Mouse (Mus musculus): Measurements from ENCODE around the gene Hexdc.

DNA sequence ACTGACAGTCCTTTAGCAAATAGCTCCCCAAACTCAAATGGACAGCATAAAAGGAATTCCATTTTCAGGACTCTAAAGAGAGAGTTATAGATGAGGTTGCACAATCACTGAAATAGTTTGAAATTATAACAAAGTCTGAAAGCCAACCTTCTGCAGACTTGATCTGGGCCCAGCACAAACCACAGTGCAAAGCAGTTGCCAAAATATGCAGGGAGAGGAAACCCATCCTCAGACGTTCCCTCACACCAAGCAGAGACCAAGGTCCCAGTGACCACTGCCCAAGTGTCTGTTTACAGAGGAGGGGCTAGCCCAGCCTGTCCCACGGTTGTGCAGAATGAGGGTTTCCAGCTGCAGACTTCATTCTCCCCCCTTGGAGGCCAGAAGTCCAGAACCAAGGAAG is 5.6 kb upstream of the Hexdc start:
- TF ChIP-seq CTCF (IDR thresholded peaks at IDR 0.05; ENCODE audit: extremely low read depth, insufficient read depth, low read length) = no peak
- no peak for TF ChIP-seq POLR2A (IDR thresholded peaks at IDR 0.05; ENCODE audit: extremely low read depth, insufficient read depth, low read length)

Measured in cortical plate, adult 2 months (tissue).